Mouse (Mus musculus) limb, embryonic 14.5 days (tissue): ENCODE measurements around the gene Ccl21a. TPM values are rescaled to one million over a fixed set of nuclear protein-coding genes. Genes with fewer than 3 reads are reported as not detected.
"Not testable (repeated sequence)": the region's sequence is repeated elsewhere in the genome, so short reads cannot be mapped to it uniquely, and the experiment has no call there.

Source experiments
- ATAC-seq: fragments of 200-750 bp; cut with Nextera tagmentation; 2 replicates; pipeline ENCODE4 v1.8.0; 2017; ENCODE audit warnings: low read depth, moderate number of reproducible peaks, moderate TSS enrichment; ENCODE audit not compliant: low FRiP score
- DNase-seq: peaks from one replicate; pipeline ENCODE4 v3.0.0-alpha.2; 2015; ENCODE audit warnings: low spot score
- H3K27ac ChIP-seq: fragments of 300-500 bp; sonication (generic); replicated peaks from 2 replicates; pipeline ENCODE4 v1.5.1; 2014; ENCODE audit warnings: low read depth, mild to moderate bottlenecking, low read length, moderate library complexity, mixed read lengths
- H3K27me3 ChIP-seq: fragments of 300-500 bp; sonication (generic); 2 replicates; pipeline ENCODE4 v1.6.1; 2014; ENCODE audit warnings: low read length, mixed read lengths; ENCODE audit not compliant: control insufficient read depth, insufficient read depth
- H3K36me3 ChIP-seq: fragments of 300-500 bp; sonication (generic); 2 replicates; pipeline ENCODE4 v1.6.1; 2014; ENCODE audit warnings: mild to moderate bottlenecking, low read length, moderate library complexity, mixed read lengths; ENCODE audit not compliant: control insufficient read depth, insufficient read depth
- H3K4me1 ChIP-seq: fragments of 300-500 bp; sonication (generic); 2 replicates; pipeline ENCODE4 v1.6.1; 2014; ENCODE audit warnings: antibody characterized with exemption, low read length, mixed read lengths; ENCODE audit not compliant: control insufficient read depth, insufficient read depth
- H3K4me2 ChIP-seq: fragments of 300-500 bp; sonication (generic); replicated peaks from 2 replicates; pipeline ENCODE4 v1.6.1; 2014; ENCODE audit warnings: low read depth, mild to moderate bottlenecking, low read length, moderate library complexity; ENCODE audit not compliant: severe bottlenecking
- H3K4me3 ChIP-seq: fragments of 300-500 bp; sonication (generic); replicated peaks from 2 replicates; pipeline ENCODE4 v1.5.1; 2014; ENCODE audit warnings: low read length
- H3K9ac ChIP-seq: fragments of 300-500 bp; sonication (generic); 2 replicates; pipeline ENCODE4 v1.6.1; 2014; ENCODE audit warnings: mild to moderate bottlenecking, low read depth, low read length, moderate library complexity; ENCODE audit not compliant: severe bottlenecking
- H3K9me3 ChIP-seq: fragments of 300-500 bp; sonication (generic); 2 replicates; pipeline ENCODE4 v1.6.1; 2016; ENCODE audit warnings: low read length; ENCODE audit not compliant: control insufficient read depth
- WGBS: fragments of 180-500 bp; shearing (Covaris S2); extraction: QIAGEN DNeasy Blood & Tissue Kit; methylation state at CpG from one replicate; pipeline ENCODE4 v1.1.7; 2014; 5-methylcytosine and 5-hydroxymethylcytosine counted together
- polyA plus RNA-seq, 2 experiments: library from polyadenylated mRNA; depleted of rRNA in 1 of 2; stranded (reverse) in 1 of 2; unstranded in 1 of 2; fragments of >200 nt; fragmentation: Nextera tagmentation in 1 of 2; extraction: Ambion mirVana in 1 of 2; gene quantifications; 2 replicates each; pipeline versions ENCODE4 v1.2.1 to v1.2.3; 2012 to 2014

The Ccl21a gene
- polyA plus RNA-seq (2012; rRNA removed), result 28.7 and 29.5 TPM in 2 replicates
- polyA plus RNA-seq (2014; fragmentation: Nextera tagmentation; extraction: Ambion mirVana), result 60.6 and 72.6 TPM in 2 replicates

- H3K27me3 ChIP-seq, H3K9me3 ChIP-seq, DNase-seq, H3K9ac ChIP-seq, H3K27ac ChIP-seq, ATAC-seq, H3K4me2 ChIP-seq, H3K36me3 ChIP-seq, H3K4me3 ChIP-seq, H3K4me1 ChIP-seq: not testable (repeated sequence)
- WGBS, result no CpG with 5 or more reads among the region's 5 CpGs
These were observed at the start of gene Ccl21a for GRCm38 (mm10) chr4:42773893-42774292. Gene Ccl21a, minus strand, starts transcription at chr4:42773993.

- not testable (repeated sequence) for H3K9me3 ChIP-seq, H3K27me3 ChIP-seq, H3K4me1 ChIP-seq, H3K9ac ChIP-seq, H3K4me2 ChIP-seq, H3K27ac ChIP-seq, H3K4me3 ChIP-seq, ATAC-seq, DNase-seq, H3K36me3 ChIP-seq
- WGBS, result no CpG with 5 or more reads among the region's 6 CpGs
These were observed 17.3 kb downstream of the Ccl21a start, which contains the start of gene Ccl19 for GRCm38 (mm10) chr4:42756477-42756876. Gene Ccl19, minus strand, starts transcription at chr4:42756577.

GRCm38 (mm10) chr4:42735245-42735644 lies 38.5 kb downstream of the Ccl21a start, which contains the start of gene 4930578G10Rik:
Gene 4930578G10Rik, plus strand, starts transcription at chr4:42735545.
- not testable (repeated sequence) for H3K4me1 ChIP-seq, H3K27me3 ChIP-seq, DNase-seq, H3K9ac ChIP-seq, ATAC-seq, H3K4me3 ChIP-seq, H3K9me3 ChIP-seq, H3K27ac ChIP-seq, H3K4me2 ChIP-seq, H3K36me3 ChIP-seq
- WGBS, result no CpG with 5 or more reads among the region's 13 CpGs

Other genes starting within 250 kb of the Ccl21a start
- gene Fam205a2, start 245.8 kb downstream of the Ccl21a start, polyA plus RNA-seq (2012; rRNA removed), result 0.09 TPM in 1 of 2 replicates, not detected in the other
- gene Fam205a2, start 245.8 kb downstream of the Ccl21a start, polyA plus RNA-seq (2014; fragmentation: Nextera tagmentation; extraction: Ambion mirVana), result not detected in 2 replicates
- gene Gm10591, start 161.8 kb downstream of the Ccl21a start, polyA plus RNA-seq (2012; rRNA removed), result 0.57 TPM in 1 of 2 replicates, not detected in the other
- gene Gm10591, start 161.8 kb downstream of the Ccl21a start, polyA plus RNA-seq (2014; fragmentation: Nextera tagmentation; extraction: Ambion mirVana), result 1.4 TPM in 1 of 2 replicates, not detected in the other
- 0.16 and 0.36 TPM in 2 replicates for gene Gm2564, start 144.3 kb downstream of the Ccl21a start, polyA plus RNA-seq (2012; rRNA removed)
- gene Gm2564, start 144.3 kb downstream of the Ccl21a start, polyA plus RNA-seq (2014; fragmentation: Nextera tagmentation; extraction: Ambion mirVana), result 0.37 TPM in 1 of 2 replicates, not detected in the other
- gene Ccl27b, start 118.7 kb downstream of the Ccl21a start, polyA plus RNA-seq (2012; rRNA removed), result 0.59 TPM in 1 of 2 replicates, not detected in the other
- not detected in 2 replicates for gene Ccl27b, start 118.7 kb downstream of the Ccl21a start, polyA plus RNA-seq (2014; fragmentation: Nextera tagmentation; extraction: Ambion mirVana)
- 0.10 and 0.23 TPM in 2 replicates for gene Il11ra2, start 112.1 kb downstream of the Ccl21a start, polyA plus RNA-seq (2012; rRNA removed)
- 0.19 TPM in 1 of 2 replicates, not detected in the other for gene Il11ra2, start 112.1 kb downstream of the Ccl21a start, polyA plus RNA-seq (2014; fragmentation: Nextera tagmentation; extraction: Ambion mirVana)
- 0.11 and 0.14 TPM in 2 replicates for gene 4930578G10Rik, start 38.4 kb downstream of the Ccl21a start, polyA plus RNA-seq (2012; rRNA removed)
- gene 4930578G10Rik, start 38.4 kb downstream of the Ccl21a start, polyA plus RNA-seq (2014; fragmentation: Nextera tagmentation; extraction: Ambion mirVana), result 0.33 TPM in 1 of 2 replicates, not detected in the other
- gene Ccl19, start 17.4 kb downstream of the Ccl21a start, polyA plus RNA-seq (2012; rRNA removed), result not detected in 2 replicates
- not detected in 2 replicates for gene Ccl19, start 17.4 kb downstream of the Ccl21a start, polyA plus RNA-seq (2014; fragmentation: Nextera tagmentation; extraction: Ambion mirVana)
- not detected in 2 replicates for gene Fam205a1, start 79.9 kb upstream of the Ccl21a start, polyA plus RNA-seq (2012; rRNA removed)
- 0.06 TPM in 2 replicates for gene Fam205a1, start 79.9 kb upstream of the Ccl21a start, polyA plus RNA-seq (2014; fragmentation: Nextera tagmentation; extraction: Ambion mirVana)
- gene Gm12394, start 82.8 kb upstream of the Ccl21a start, polyA plus RNA-seq (2012; rRNA removed), result 0.01 TPM in 1 of 2 replicates, not detected in the other
- 0.21 and 0.23 TPM in 2 replicates for gene Gm12394, start 82.8 kb upstream of the Ccl21a start, polyA plus RNA-seq (2014; fragmentation: Nextera tagmentation; extraction: Ambion mirVana)
- not detected in 2 replicates for gene Fam205c, start 100.2 kb upstream of the Ccl21a start, polyA plus RNA-seq (2012; rRNA removed)
- 0.55 TPM in 1 of 2 replicates, not detected in the other for gene Fam205c, start 100.2 kb upstream of the Ccl21a start, polyA plus RNA-seq (2014; fragmentation: Nextera tagmentation; extraction: Ambion mirVana)
- gene Phf24, start 142.7 kb upstream of the Ccl21a start, polyA plus RNA-seq (2012; rRNA removed), result 2.4 and 2.7 TPM in 2 replicates
- 1.1 and 1.2 TPM in 2 replicates for gene Phf24, start 142.7 kb upstream of the Ccl21a start, polyA plus RNA-seq (2014; fragmentation: Nextera tagmentation; extraction: Ambion mirVana)
- gene Dnajb5, start 175.8 kb upstream of the Ccl21a start, polyA plus RNA-seq (2012; rRNA removed), result 16.9 and 17.4 TPM in 2 replicates
- 7.4 and 7.6 TPM in 2 replicates for gene Dnajb5, start 175.8 kb upstream of the Ccl21a start, polyA plus RNA-seq (2014; fragmentation: Nextera tagmentation; extraction: Ambion mirVana)
- not detected in 2 replicates for gene 1700022I11Rik, start 195.6 kb upstream of the Ccl21a start, polyA plus RNA-seq (2012; rRNA removed)
- 0.45 and 0.48 TPM in 2 replicates for gene 1700022I11Rik, start 195.6 kb upstream of the Ccl21a start, polyA plus RNA-seq (2014; fragmentation: Nextera tagmentation; extraction: Ambion mirVana)
- 194 and 248 TPM in 2 replicates for gene Vcp, start 226.5 kb upstream of the Ccl21a start, polyA plus RNA-seq (2012; rRNA removed)
- gene Vcp, start 226.5 kb upstream of the Ccl21a start, polyA plus RNA-seq (2014; fragmentation: Nextera tagmentation; extraction: Ambion mirVana), result 468 and 501 TPM in 2 replicates
- 31.3 and 33.6 TPM in 2 replicates for gene Fancg, start 236.5 kb upstream of the Ccl21a start, polyA plus RNA-seq (2012; rRNA removed)
- 20.1 and 20.4 TPM in 2 replicates for gene Fancg, start 236.5 kb upstream of the Ccl21a start, polyA plus RNA-seq (2014; fragmentation: Nextera tagmentation; extraction: Ambion mirVana)